Mouse (Mus musculus) lung, embryonic 16.5 days (tissue): ENCODE measurements around the gene Hpcal1. TPM values are rescaled to one million over a fixed set of nuclear protein-coding genes. Genes with fewer than 3 reads are reported as not detected.
A peak's percentile ranks its signal among the peaks of the same experiment; 100 is the strongest.
"Not testable (repeated sequence)": the region's sequence is repeated elsewhere in the genome, so short reads cannot be mapped to it uniquely, and the experiment has no call there.

Source experiments
- ATAC-seq: fragments of 200-750 bp; cut with Nextera tagmentation; 2 replicates; pipeline ENCODE4 v1.8.0; 2017; ENCODE audit warnings: low read depth, mild to moderate bottlenecking, moderate library complexity
- H3K27ac ChIP-seq: fragments of 300-500 bp; sonication (generic); 2 replicates; pipeline ENCODE4 v1.5.1; 2014; ENCODE audit warnings: mild to moderate bottlenecking, control low read depth, low read length
- H3K27me3 ChIP-seq: fragments of 300-500 bp; sonication (generic); 2 replicates; pipeline ENCODE4 v1.6.1; 2014; ENCODE audit warnings: low read depth, low read length, mixed read lengths; ENCODE audit not compliant: control insufficient read depth, insufficient read depth
- H3K36me3 ChIP-seq: fragments of 300-500 bp; sonication (generic); 2 replicates; pipeline ENCODE4 v1.6.1; 2014; ENCODE audit warnings: low read length; ENCODE audit not compliant: control insufficient read depth, insufficient read depth
- H3K4me1 ChIP-seq: fragments of 300-500 bp; sonication (generic); replicated peaks from 2 replicates; pipeline ENCODE4 v1.6.1; 2014; ENCODE audit warnings: low read length, mixed read lengths; ENCODE audit not compliant: control insufficient read depth, insufficient read depth
- H3K4me2 ChIP-seq: fragments of 300-500 bp; sonication (generic); 2 replicates; pipeline ENCODE4 v1.6.1; 2014; ENCODE audit warnings: low read depth, low read length, control low read depth
- H3K4me3 ChIP-seq: fragments of 300-500 bp; sonication (generic); 2 replicates; pipeline ENCODE4 v1.5.1; 2014; ENCODE audit warnings: mild to moderate bottlenecking, low read length, control low read depth
- H3K9ac ChIP-seq: fragments of 300-500 bp; sonication (generic); 2 replicates; pipeline ENCODE4 v1.6.1; 2014; ENCODE audit warnings: low read length, control low read depth
- H3K9me3 ChIP-seq: fragments of 300-500 bp; sonication (generic); 2 replicates; pipeline ENCODE4 v1.6.1; 2016; ENCODE audit warnings: low read length; ENCODE audit not compliant: control insufficient read depth
- WGBS: fragments of 180-500 bp; shearing (Covaris S2); extraction: QIAGEN DNeasy Blood & Tissue Kit; methylation state at CpG from one replicate; pipeline ENCODE4 v1.1.7; 2014; 5-methylcytosine and 5-hydroxymethylcytosine counted together
- polyA plus RNA-seq: library from polyadenylated mRNA; unstranded; fragments of >200 nt; fragmentation: Nextera tagmentation; extraction: Ambion mirVana; gene quantifications from 2 replicates; pipeline ENCODE4 v1.2.1, GENCODE M21; 2015

Hpcal1 gene
- polyA plus RNA-seq, 1 experiment from 2014 or later: 94.5 TPM

- H3K4me3 ChIP-seq, ATAC-seq, H3K27ac ChIP-seq, H3K4me2 ChIP-seq, H3K27me3 ChIP-seq, H3K36me3 ChIP-seq, H3K4me1 ChIP-seq, H3K9me3 ChIP-seq, H3K9ac ChIP-seq: not testable (repeated sequence)
- 80% methylated on average over 5 of the region's 5 CpGs for WGBS
Observed at GRCm38 (mm10) chr12:17773721-17774120, 83.1 kb downstream of the Hpcal1 start.

- WGBS: 75% methylated on average over 3 of the region's 3 CpGs
- not testable (repeated sequence) for H3K27me3 ChIP-seq, H3K4me2 ChIP-seq, H3K9me3 ChIP-seq, ATAC-seq, H3K27ac ChIP-seq, H3K4me1 ChIP-seq, H3K36me3 ChIP-seq, H3K9ac ChIP-seq, H3K4me3 ChIP-seq
Observed at GRCm38 (mm10) chr12:17774842-17775241, 84.2 kb downstream of the Hpcal1 start.

GRCm38 (mm10) chr12:17778320-17778719 lies 87.7 kb downstream of the Hpcal1 start:
- Histone ChIP-seq H3K4me3 (no peak overlapping the region), H3K27ac (no peak overlapping the region), H3K27me3 (no peaks in the 10 kb centered on the region), H3K4me1 (no peaks in the 10 kb centered on the region), H3K9ac (no peak overlapping the region), H3K9me3 (no peaks in the 10 kb centered on the region), H3K36me3 (no peaks in the 10 kb centered on the region), H3K4me2 (no peak overlapping the region)
- ATAC-seq: 0 out of 2 replicates have a peak, but pooled peaks have one; percentile 28
- 4% methylated on average over 2 of the region's 3 CpGs for WGBS

GRCm38 (mm10) chr12:17779093-17779492 lies 88.4 kb downstream of the Hpcal1 start:
- no peak overlapping the region for H3K9ac ChIP-seq
- H3K9me3 ChIP-seq: no peaks in the 10 kb centered on the region
- no peaks in the 10 kb centered on the region for H3K4me1 ChIP-seq
- H3K4me3 ChIP-seq: no peak overlapping the region
- no peak overlapping the region for H3K4me2 ChIP-seq
- H3K36me3 ChIP-seq: no peaks in the 10 kb centered on the region
- H3K27ac ChIP-seq: no peak overlapping the region
- ATAC-seq: no peak
- no peaks in the 10 kb centered on the region for H3K27me3 ChIP-seq
- 38% methylated on average over 3 of the region's 3 CpGs for WGBS

- no peak overlapping the region for H3K27ac ChIP-seq
- no peak overlapping the region for H3K9ac ChIP-seq
- H3K9me3 ChIP-seq: no peaks in the 10 kb centered on the region
- H3K4me1 ChIP-seq: no peaks in the 10 kb centered on the region
- no peaks in the 10 kb centered on the region for H3K27me3 ChIP-seq
- no peaks in the 10 kb centered on the region; the same call in none of the 2 replicates for H3K36me3 ChIP-seq
- H3K4me2 ChIP-seq: no peak overlapping the region
- H3K4me3 ChIP-seq: no peak overlapping the region
- WGBS: 59% methylated on average over 3 of the region's 3 CpGs
- no peak for ATAC-seq
Observed at GRCm38 (mm10) chr12:17789486-17789885, 98.8 kb downstream of the Hpcal1 start.

GRCm38 (mm10) chr12:17791111-17791510 lies 100.5 kb downstream of the Hpcal1 start:
- no peaks in the 10 kb centered on the region for H3K9me3 ChIP-seq
- no peak overlapping the region for H3K4me3 ChIP-seq
- H3K27ac ChIP-seq: no peak overlapping the region
- H3K36me3 ChIP-seq: no peaks in the 10 kb centered on the region; the same call in none of the 2 replicates
- no peak overlapping the region for H3K9ac ChIP-seq
- no peaks in the 10 kb centered on the region for H3K27me3 ChIP-seq
- no peak for ATAC-seq
- 78% methylated on average over 6 of the region's 6 CpGs for WGBS
- H3K4me1 ChIP-seq: no peaks in the 10 kb centered on the region
- H3K4me2 ChIP-seq: no peak overlapping the region

- Histone ChIP-seq H3K9me3 (no peaks in the 10 kb centered on the region), H3K27me3 (no peaks in the 10 kb centered on the region), H3K27ac (no peak overlapping the region), H3K4me2 (no peak overlapping the region), H3K36me3 (no peaks in the 10 kb centered on the region; the same call in none of the 2 replicates), H3K4me3 (no peak overlapping the region), H3K9ac (no peak overlapping the region), H3K4me1 (no peaks in the 10 kb centered on the region)
- ATAC-seq: no peak
- 82% methylated on average over 1 of the region's 1 CpGs for WGBS
Observed at GRCm38 (mm10) chr12:17792756-17793155, 102.1 kb downstream of the Hpcal1 start.

GRCm38 (mm10) chr12:17795660-17796278 lies 105.1 kb downstream of the Hpcal1 start:
- no peak overlapping the region for H3K9ac ChIP-seq
- no peak overlapping the region for H3K27ac ChIP-seq
- no peak overlapping the region for H3K4me3 ChIP-seq
- no peak for ATAC-seq
- H3K9me3 ChIP-seq: no peaks in the 10 kb centered on the region
- H3K27me3 ChIP-seq: no peaks in the 10 kb centered on the region
- no peaks in the 10 kb centered on the region for H3K4me1 ChIP-seq
- H3K36me3 ChIP-seq: no peaks in the 10 kb centered on the region; the same call in none of the 2 replicates
- H3K4me2 ChIP-seq: no peak overlapping the region
- WGBS: 65% methylated on average over 3 of the region's 3 CpGs

DNA sequence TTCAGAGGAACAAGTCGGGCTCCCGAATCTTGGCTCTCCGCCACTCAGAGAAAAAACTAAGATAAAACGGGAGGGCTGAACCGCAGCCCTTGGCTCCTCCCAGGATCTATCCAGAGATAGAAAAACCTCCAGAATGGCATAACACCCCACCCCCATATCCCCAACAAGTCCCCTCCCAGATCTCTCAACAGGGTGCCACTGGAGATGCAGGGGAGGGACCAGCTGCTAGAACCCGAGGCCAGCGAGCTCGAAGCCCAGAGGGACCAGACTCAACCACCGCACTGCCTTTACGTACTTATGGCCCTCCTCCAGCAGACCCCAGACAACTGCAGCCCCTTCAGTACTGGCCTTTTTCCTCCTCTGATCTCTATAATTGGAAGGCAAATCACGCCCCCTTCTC lies 107.6 kb downstream of the Hpcal1 start:
- not testable (repeated sequence) for H3K4me2 ChIP-seq, H3K27me3 ChIP-seq, H3K27ac ChIP-seq, H3K4me1 ChIP-seq, H3K9ac ChIP-seq, H3K9me3 ChIP-seq, ATAC-seq, H3K4me3 ChIP-seq, H3K36me3 ChIP-seq
- 79% methylated on average over 11 of the region's 11 CpGs for WGBS

- no peak overlapping the region for H3K4me3 ChIP-seq
- no peak overlapping the region for H3K4me2 ChIP-seq
Observed at GRCm38 (mm10) chr12:17808542-17808941, 117.9 kb downstream of the Hpcal1 start.

More at GRCm38 (mm10) chr12:17808542-17808941, 117.9 kb downstream of the Hpcal1 start:
- Histone ChIP-seq H3K9ac (no peak overlapping the region), H3K36me3 (no peaks in the 10 kb centered on the region), H3K9me3 (no peaks in the 10 kb centered on the region), H3K27ac (no peak overlapping the region), H3K27me3 (no peaks in the 10 kb centered on the region), H3K4me1 (no peaks in the 10 kb centered on the region)
- no peak for ATAC-seq
- 15% methylated on average over 2 of the region's 2 CpGs for WGBS
